Mouse (Mus musculus) liver, embryonic 16.5 days (tissue): ENCODE data around the gene Gcnt7. TPM values are rescaled to one million over a fixed set of nuclear protein-coding genes. Genes with fewer than 3 reads are reported as not detected.

Experiments used
- ATAC-seq: fragments of 200-750 bp; cut with Nextera tagmentation; 2 replicates; pipeline ENCODE4 v1.8.0; 2017; ENCODE audit warnings: low read depth, mild to moderate bottlenecking, moderate number of reproducible peaks, moderate library complexity
- H3K27ac ChIP-seq: fragments of 300-500 bp; sonication (generic); 2 replicates; pipeline ENCODE4 v1.5.1; 2014; ENCODE audit warnings: mild to moderate bottlenecking, low read length
- H3K27me3 ChIP-seq: fragments of 300-500 bp; sonication (generic); 2 replicates; pipeline ENCODE4 v1.6.1; 2014; ENCODE audit warnings: low read depth, low read length, mixed read lengths; ENCODE audit not compliant: control insufficient read depth, insufficient read depth
- H3K36me3 ChIP-seq: fragments of 300-500 bp; sonication (generic); 2 replicates; pipeline ENCODE4 v1.6.1; 2014; ENCODE audit warnings: mild to moderate bottlenecking; ENCODE audit not compliant: control insufficient read depth, insufficient read depth
- H3K4me1 ChIP-seq: fragments of 300-500 bp; sonication (generic); 2 replicates; pipeline ENCODE4 v1.6.1; 2014; ENCODE audit warnings: low read depth, low read length, mixed read lengths; ENCODE audit not compliant: control insufficient read depth
- H3K4me2 ChIP-seq: fragments of 300-500 bp; sonication (generic); 2 replicates; pipeline ENCODE4 v1.6.1; 2014; ENCODE audit warnings: low read depth, low read length, mixed read lengths
- H3K4me3 ChIP-seq: fragments of 300-500 bp; sonication (generic); 2 replicates; pipeline ENCODE4 v1.5.1; 2014; ENCODE audit warnings: low read depth, mild to moderate bottlenecking, low read length
- H3K9ac ChIP-seq: fragments of 300-500 bp; sonication (generic); 2 replicates; pipeline ENCODE4 v1.6.1; 2014; ENCODE audit warnings: low read depth, low read length
- H3K9me3 ChIP-seq: fragments of 300-500 bp; sonication (generic); replicated peaks from 2 replicates; pipeline ENCODE4 v1.6.1; 2016; ENCODE audit warnings: low read length; ENCODE audit not compliant: control insufficient read depth
- WGBS: fragments of 180-500 bp; shearing (Covaris S2); extraction: QIAGEN DNeasy Blood & Tissue Kit; methylation state at CpG from one replicate; pipeline ENCODE4 v1.1.7; 2014; ENCODE audit not compliant: insufficient replicate concordance; 5-methylcytosine and 5-hydroxymethylcytosine counted together
- polyA plus RNA-seq: library from polyadenylated mRNA; unstranded; fragments of >200 nt; fragmentation: Nextera tagmentation; extraction: Ambion mirVana; gene quantifications from 2 replicates; pipeline ENCODE4 v1.2.1, GENCODE M21; 2015

Gcnt7 gene
- polyA plus RNA-seq, 1 experiment from 2014 or later = 0.54 TPM

DNA sequence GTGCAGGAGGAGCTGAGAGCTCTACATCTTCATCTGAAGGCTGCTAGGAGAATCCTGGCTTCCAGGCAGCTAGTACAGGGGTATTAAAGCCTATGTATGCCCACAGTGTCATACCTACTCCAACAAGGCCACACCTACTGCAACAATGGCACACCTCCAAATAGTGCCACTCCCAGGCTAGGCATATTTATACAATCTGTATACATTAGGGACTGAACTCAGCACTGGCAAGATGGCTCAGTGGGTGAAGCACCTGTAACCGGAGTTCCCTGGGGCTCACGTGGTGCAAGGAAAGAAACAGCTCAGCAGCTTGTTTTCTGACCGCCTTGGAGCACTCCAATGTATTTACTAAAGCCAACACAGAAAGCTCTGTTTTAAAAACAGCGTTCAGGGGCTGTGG, 12.8 kb downstream of the Gcnt7 start:
- Histone ChIP-seq H3K9me3 (no peaks in the 10 kb centered on the region), H3K4me1 (peaks cover 15% of the 10 kb centered on the region), H3K4me3 (no peak overlapping the region), H3K27ac (no peak overlapping the region), H3K36me3 (peaks cover 48% of the 10 kb centered on the region), H3K27me3 (no peaks in the 10 kb centered on the region), H3K9ac (no peak overlapping the region), H3K4me2 (no peak overlapping the region)
- 89% methylated on average over 4 of the region's 4 CpGs for WGBS
- ATAC-seq = no peak

DNA sequence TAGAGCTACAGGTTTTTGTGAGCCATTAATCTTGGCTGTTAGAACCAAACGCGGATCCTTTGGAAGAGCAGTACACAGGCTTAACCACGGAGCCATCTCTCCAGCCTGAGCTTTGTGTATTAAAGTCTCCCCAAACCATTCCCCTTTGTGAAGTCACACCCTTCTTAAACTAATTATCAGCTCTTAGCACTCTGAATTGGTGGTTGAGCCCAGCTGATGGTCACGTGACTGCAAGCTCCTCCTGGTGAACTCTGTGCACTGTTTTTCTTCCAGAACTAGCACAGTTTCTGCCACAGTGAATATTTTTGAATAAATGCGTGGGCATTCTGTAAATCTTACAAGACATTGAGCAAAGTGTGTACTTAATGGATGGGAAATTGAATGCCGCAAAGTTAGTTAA, 17.2 kb downstream of the Gcnt7 start:
- peak; percentile 70 for ATAC-seq
- 19% methylated on average over 6 of the region's 6 CpGs for WGBS
- peak overlapping the region; percentile 80 for H3K27ac ChIP-seq

DNA sequence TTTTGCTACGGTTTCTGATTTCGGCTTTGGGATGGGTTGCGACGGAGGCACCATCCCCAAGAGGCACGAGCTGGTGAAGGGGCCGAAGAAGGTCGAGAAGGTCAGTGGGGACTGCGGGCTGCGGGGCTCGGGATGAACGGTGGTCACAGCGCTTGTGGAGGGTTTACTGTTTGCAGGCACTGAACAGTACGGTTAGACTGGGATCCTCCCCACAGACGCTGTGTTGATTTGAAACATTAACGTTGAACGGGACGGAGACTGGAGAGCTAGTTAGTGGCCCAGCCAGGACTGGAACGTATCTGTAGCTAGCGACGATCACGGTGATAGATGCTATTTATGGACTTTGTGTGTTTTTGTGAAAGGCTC, 17.8 kb downstream of the Gcnt7 start:
- Histone ChIP-seq H3K27ac (peak overlapping the region; percentile 80), H3K9ac (peak overlapping the region; percentile 79), H3K4me1 (peaks cover 19% of the 10 kb centered on the region), H3K36me3 (peaks cover 7% of the 10 kb centered on the region; the same call in 1 of the 2 replicates), H3K27me3 (no peaks in the 10 kb centered on the region), H3K4me3 (peak overlapping the region; percentile 88), H3K9me3 (no peaks in the 10 kb centered on the region), H3K4me2 (peak overlapping the region; percentile 73)
- 0% methylated on average over 21 of the region's 21 CpGs for WGBS
- ATAC-seq = peak; percentile 42

More for the DNA sequence above, 17.2 kb downstream of the Gcnt7 start:
- H3K9me3 ChIP-seq = no peaks in the 10 kb centered on the region
- H3K4me3 ChIP-seq = peak overlapping the region; percentile 88
- no peaks in the 10 kb centered on the region for H3K27me3 ChIP-seq
- H3K9ac ChIP-seq = peak overlapping the region; percentile 79
- H3K4me1 ChIP-seq = peaks cover 19% of the 10 kb centered on the region
- H3K4me2 ChIP-seq = peak overlapping the region; percentile 73
- peaks cover 11% of the 10 kb centered on the region for H3K36me3 ChIP-seq

DNA sequence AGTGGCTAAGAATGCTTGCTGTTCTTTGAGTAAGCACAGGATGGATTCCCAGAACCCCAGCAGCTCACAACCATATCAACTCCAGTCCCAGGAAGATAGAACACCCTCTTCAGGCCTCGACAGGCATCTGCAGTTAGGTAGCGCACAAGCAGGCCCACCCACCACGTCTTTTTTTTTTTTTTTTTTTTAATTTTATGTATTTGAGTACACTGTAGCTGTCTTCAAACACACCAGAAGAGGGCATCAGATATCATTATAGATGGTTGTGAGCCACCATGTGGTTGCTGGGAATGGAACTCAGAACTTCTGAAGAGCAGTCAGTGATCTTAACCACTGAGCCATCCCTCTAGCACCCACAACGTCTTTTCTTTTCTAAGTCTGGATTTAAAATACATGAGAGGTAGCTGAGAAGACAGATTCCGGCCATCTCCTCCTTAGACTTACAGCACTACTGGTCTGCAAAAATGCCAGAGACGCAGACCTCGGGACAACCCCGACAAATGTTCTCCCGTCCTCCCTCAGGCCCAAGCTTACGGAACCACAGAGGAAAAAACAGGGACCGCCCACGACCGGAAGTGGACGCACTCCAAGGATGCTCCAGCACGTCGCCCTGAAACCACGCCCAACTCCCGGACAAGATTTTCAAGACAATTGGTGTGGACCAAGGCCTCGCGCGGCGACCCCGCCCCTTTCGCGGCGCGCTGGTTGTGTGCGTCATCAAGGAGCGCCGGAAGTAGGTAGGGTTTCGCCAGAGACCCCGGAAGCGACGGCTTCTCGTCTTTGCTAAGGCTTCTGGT, 18.4 kb downstream of the Gcnt7 start, which contains the start of gene Rtf2:
TSS of gene Rtf2 (plus strand) at position 714 of the 797 bp plus-strand sequence.
- no peaks in the 10 kb centered on the region for H3K9me3 ChIP-seq
- WGBS = 1% methylated on average over 35 of the region's 35 CpGs
- peak within 1 kb of the TSS; percentile 80 for H3K27ac ChIP-seq
- H3K4me3 ChIP-seq = peak within 1 kb of the TSS; percentile 88
- peaks cover 6% of the 10 kb centered on the region; the same call in 1 of the 2 replicates for H3K36me3 ChIP-seq
- peaks cover 19% of the 10 kb centered on the region for H3K4me1 ChIP-seq
- H3K4me2 ChIP-seq = peak within 1 kb of the TSS; percentile 73
- no peaks in the 10 kb centered on the region for H3K27me3 ChIP-seq
- peak within 1 kb of the TSS; percentile 79 for H3K9ac ChIP-seq
- peak; percentile 94 for ATAC-seq

DNA sequence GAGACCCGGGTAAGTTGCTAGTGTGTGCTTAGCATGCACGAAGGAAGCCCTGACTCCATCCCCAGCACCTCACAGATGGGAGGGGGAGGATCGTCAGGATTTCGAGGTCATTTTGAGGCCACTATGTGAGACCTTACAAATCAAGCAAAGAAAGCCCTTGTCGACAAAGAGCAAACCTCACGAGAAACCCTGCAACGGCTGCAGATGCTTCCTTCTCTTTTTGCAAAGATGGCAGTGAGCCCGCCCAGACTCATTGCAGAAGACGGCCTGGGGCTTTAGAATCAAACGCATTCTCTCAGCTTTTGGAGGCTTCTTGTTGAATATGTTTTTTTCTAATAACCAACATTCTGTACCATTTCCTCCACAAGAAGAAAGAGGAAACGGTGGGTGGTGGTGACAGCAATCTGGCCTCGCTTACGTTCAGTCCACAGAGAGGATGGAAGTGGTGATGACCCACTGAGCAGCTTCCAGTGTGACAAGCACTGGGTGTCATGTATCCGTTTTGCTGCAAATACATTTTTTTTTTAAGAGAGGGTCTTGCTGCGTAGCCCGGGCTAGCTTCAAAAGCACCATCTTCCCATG, 20.9 kb downstream of the Gcnt7 start:
- no peak for ATAC-seq
- 19% methylated on average over 16 of the region's 16 CpGs for WGBS
- no peak overlapping the region for H3K27ac ChIP-seq
- H3K27me3 ChIP-seq = no peaks in the 10 kb centered on the region
- no peak overlapping the region for H3K4me3 ChIP-seq
- peaks cover 16% of the 10 kb centered on the region for H3K4me1 ChIP-seq
- H3K9me3 ChIP-seq = no peaks in the 10 kb centered on the region
- no peaks in the 10 kb centered on the region for H3K36me3 ChIP-seq
- H3K4me2 ChIP-seq = no peak overlapping the region
- H3K9ac ChIP-seq = no peak overlapping the region

DNA sequence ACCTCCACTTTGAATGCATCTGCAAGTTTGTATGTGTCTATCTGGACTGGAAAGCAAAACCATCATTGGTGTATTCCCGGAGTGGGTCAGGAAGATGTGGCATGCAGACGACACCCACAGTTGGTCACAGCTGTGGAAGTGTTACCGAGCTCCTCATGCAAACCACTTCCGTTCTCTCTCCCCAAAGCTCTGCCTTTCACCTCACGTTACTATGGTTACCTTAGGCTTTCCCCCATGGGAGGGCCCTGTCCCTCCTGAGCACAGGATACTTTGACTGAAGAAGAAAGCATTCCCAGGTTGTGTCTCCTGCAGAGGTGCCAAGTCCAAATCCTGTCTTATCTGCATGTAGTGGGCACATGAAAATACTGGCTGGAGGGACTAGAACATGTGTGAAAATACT, 24.6 kb downstream of the Gcnt7 start:
- no peak overlapping the region for H3K9ac ChIP-seq
- ATAC-seq = no peak
- H3K4me1 ChIP-seq = no peaks in the 10 kb centered on the region
- no peak overlapping the region for H3K27ac ChIP-seq
- 18% methylated on average over 5 of the region's 5 CpGs for WGBS
- H3K9me3 ChIP-seq = no peaks in the 10 kb centered on the region
- no peak overlapping the region for H3K4me2 ChIP-seq
- H3K27me3 ChIP-seq = no peaks in the 10 kb centered on the region
- H3K36me3 ChIP-seq = no peaks in the 10 kb centered on the region
- no peak overlapping the region for H3K4me3 ChIP-seq

DNA sequence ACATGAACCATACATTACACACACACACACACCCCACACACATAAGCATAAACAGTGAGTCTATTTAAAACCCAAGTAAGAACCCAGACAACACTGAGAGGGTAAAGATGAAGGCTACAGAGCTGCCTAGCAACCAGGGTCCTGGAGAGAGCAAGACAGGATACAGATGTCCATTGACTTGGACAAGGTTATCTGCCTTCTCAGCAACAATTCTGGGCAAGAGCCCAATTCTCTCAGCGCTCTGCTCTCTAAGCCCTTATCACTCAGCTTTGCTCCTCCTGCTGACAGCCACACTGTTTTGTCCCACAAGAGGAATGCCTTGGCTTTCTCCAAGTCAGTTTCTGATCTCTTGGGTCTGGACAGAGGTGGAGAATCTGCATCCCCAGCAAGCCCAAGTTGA, 27.8 kb downstream of the Gcnt7 start:
- Histone ChIP-seq H3K27me3 (no peaks in the 10 kb centered on the region), H3K9me3 (no peaks in the 10 kb centered on the region), H3K4me1 (no peaks in the 10 kb centered on the region), H3K9ac (no peak overlapping the region), H3K4me2 (no peak overlapping the region), H3K27ac (no peak overlapping the region), H3K36me3 (no peaks in the 10 kb centered on the region), H3K4me3 (no peak overlapping the region)
- WGBS = 31% methylated on average over 1 of the region's 1 CpGs
- ATAC-seq = peak; percentile 61

DNA sequence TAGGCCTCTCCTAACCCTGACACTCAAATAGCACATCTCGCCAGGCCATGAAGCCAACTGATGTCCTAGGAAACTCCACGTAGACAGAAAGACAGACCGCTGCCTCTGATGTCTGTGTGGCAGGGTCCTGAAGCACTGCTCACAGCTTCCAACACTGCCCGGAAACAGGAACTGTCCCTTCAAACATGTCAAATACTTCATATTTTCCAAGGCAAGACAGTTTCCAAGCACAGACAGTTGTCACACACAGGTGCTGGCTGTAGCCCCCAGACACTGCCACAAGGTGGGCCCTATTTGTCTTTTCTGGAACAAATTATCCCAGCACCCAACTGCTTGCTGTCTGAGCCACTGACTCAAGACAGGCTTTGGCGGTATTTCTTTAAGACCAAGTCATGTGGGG, 40.2 kb downstream of the Gcnt7 start:
- no peak for ATAC-seq
- 70% methylated on average over 5 of the region's 5 CpGs for WGBS
- H3K4me2 ChIP-seq = no peak overlapping the region
- H3K4me1 ChIP-seq = peaks cover 4% of the 10 kb centered on the region; the same call in 1 of the 2 replicates
- H3K4me3 ChIP-seq = no peak overlapping the region
- H3K27me3 ChIP-seq = no peaks in the 10 kb centered on the region
- no peak overlapping the region for H3K27ac ChIP-seq
- no peaks in the 10 kb centered on the region for H3K36me3 ChIP-seq
- H3K9ac ChIP-seq = no peak overlapping the region
- no peaks in the 10 kb centered on the region for H3K9me3 ChIP-seq

DNA sequence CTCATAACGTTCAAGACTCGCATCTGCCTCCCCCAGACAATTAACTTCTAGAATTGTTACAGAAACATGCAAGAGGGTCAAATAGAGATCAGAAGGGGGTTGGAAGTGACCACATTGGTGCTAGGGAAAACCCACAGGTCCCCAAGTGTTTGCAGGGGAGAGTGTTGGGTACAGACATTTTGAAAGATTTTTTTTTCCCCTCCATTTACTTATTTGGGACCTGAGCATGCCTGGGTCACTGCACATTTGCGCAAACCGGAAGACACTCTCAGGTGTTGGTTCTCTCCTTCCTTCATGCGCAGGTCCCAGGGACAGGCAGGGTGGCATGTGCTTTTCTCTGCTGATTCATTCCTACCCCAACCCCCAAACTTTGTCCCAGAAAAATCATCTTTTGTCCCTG, 41.5 kb downstream of the Gcnt7 start:
- Histone ChIP-seq H3K4me2 (no peak overlapping the region), H3K9me3 (no peaks in the 10 kb centered on the region), H3K27ac (no peak overlapping the region), H3K4me1 (peaks cover 4% of the 10 kb centered on the region), H3K4me3 (no peak overlapping the region), H3K27me3 (no peaks in the 10 kb centered on the region), H3K9ac (no peak overlapping the region), H3K36me3 (no peaks in the 10 kb centered on the region)
- no peak for ATAC-seq
- 75% methylated on average over 5 of the region's 5 CpGs for WGBS
